Mouse (Mus musculus) hindbrain, embryonic 10.5 days (tissue): ENCODE results near the gene Dram1. TPM values are rescaled to one million over a fixed set of nuclear protein-coding genes. Genes with fewer than 3 reads are reported as not detected.

Source experiments
- DNase-seq: peaks from one replicate; pipeline ENCODE4 v3.0.0-alpha.2; 2017; ENCODE audit warnings: low spot score
- H3K27ac ChIP-seq: fragments of 300-500 bp; sonication (generic); 2 replicates; pipeline ENCODE4 v1.5.1; 2016; ENCODE audit warnings: mild to moderate bottlenecking, moderate library complexity
- H3K27me3 ChIP-seq: fragments of 300-500 bp; sonication (generic); 2 replicates; pipeline ENCODE4 v1.6.1; 2016; ENCODE audit warnings: mild to moderate bottlenecking; ENCODE audit not compliant: poor library complexity, insufficient read depth, severe bottlenecking
- H3K36me3 ChIP-seq: fragments of 300-500 bp; sonication (generic); 2 replicates; pipeline ENCODE4 v1.6.1; 2016; ENCODE audit warnings: mild to moderate bottlenecking, moderate library complexity
- H3K4me1 ChIP-seq: fragments of 300-500 bp; sonication (generic); replicated peaks from 2 replicates; pipeline ENCODE4 v1.6.1; 2016; ENCODE audit warnings: mild to moderate bottlenecking
- H3K4me3 ChIP-seq: fragments of 300-500 bp; sonication (generic); 2 replicates; pipeline ENCODE4 v1.5.1; 2016; ENCODE audit warnings: mild to moderate bottlenecking, moderate library complexity
- H3K9me3 ChIP-seq: fragments of 300-500 bp; sonication (generic); 2 replicates; pipeline ENCODE4 v1.6.1; 2016; ENCODE audit warnings: mild to moderate bottlenecking, moderate library complexity
- WGBS: fragments of 180-500 bp; shearing (Covaris S2); methylation state at CpG from one replicate; pipeline ENCODE4 v1.1.7; 2016; 5-methylcytosine and 5-hydroxymethylcytosine counted together
- polyA plus RNA-seq: library from polyadenylated mRNA; unstranded; fragments of >200 nt; fragmentation: Nextera tagmentation; extraction: Ambion mirVana; gene quantifications from 2 replicates; pipeline ENCODE4 v1.2.1, GENCODE M21; 2016

Dram1 gene
- polyA plus RNA-seq, 1 experiment from 2014 or later, result 0.35 TPM

GRCm38 (mm10) chr10:88327160-88328055, 51.5 kb downstream of the Dram1 start:
- peak; percentile 69 for DNase-seq
- Histone ChIP-seq H3K27ac (no peak overlapping the region; the same call in 1 of the 2 replicates), H3K27me3 (no peaks in the 10 kb centered on the region), H3K4me3 (no peak overlapping the region), H3K9me3 (no peaks in the 10 kb centered on the region), H3K4me1 (no peaks in the 10 kb centered on the region; the same call in 1 of the 2 replicates), H3K36me3 (no peaks in the 10 kb centered on the region)
- 50% methylated on average over 11 of the region's 11 CpGs for WGBS

GRCm38 (mm10) chr10:88321739-88322138, 57.1 kb downstream of the Dram1 start:
- Histone ChIP-seq H3K36me3 (no peaks in the 10 kb centered on the region), H3K4me3 (no peak overlapping the region), H3K4me1 (peaks cover 5% of the 10 kb centered on the region; the same call in 1 of the 2 replicates), H3K27me3 (no peaks in the 10 kb centered on the region), H3K9me3 (no peaks in the 10 kb centered on the region), H3K27ac (no peak overlapping the region)
- no peak for DNase-seq
- 87% methylated on average over 5 of the region's 5 CpGs for WGBS

DNA sequence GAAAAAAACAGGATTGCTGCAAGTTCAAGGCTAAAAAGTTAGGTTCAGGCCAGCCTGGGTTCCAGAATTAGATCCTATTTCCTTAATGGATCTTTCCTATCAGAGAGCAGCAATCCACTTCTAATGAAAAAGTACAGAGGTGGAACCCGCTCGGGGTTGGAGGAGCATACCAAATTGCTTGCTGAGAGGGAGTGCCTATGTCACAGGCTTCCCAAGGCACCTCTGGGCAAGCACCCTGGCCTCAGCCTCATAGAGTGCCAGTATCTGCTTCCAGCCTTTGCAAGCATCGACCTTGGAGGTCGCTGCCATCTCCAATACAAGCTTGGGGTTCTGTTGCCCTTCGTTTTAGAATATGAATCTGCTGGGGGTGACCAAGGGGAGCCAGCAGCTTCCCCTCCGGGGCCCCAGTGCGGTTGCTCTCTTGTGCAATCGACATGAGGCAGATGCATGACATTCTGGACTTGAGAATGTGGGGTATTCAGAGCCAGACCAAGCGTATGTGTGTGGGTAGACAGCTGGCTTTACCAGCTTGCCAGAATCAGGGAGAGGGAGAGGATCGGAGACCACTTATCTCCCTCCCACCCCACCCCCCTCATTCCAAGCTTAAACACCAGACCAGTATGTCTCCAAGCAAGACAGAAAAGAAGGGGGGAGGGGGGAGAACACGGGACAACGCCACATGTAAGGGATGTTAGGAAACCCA, 58.0 kb downstream of the Dram1 start:
- Histone ChIP-seq H3K4me1 (peaks cover 5% of the 10 kb centered on the region; the same call in 1 of the 2 replicates), H3K4me3 (no peak overlapping the region), H3K9me3 (no peaks in the 10 kb centered on the region), H3K27me3 (no peaks in the 10 kb centered on the region), H3K36me3 (no peaks in the 10 kb centered on the region), H3K27ac (no peak overlapping the region)
- DNase-seq, result no peak
- WGBS, result 81% methylated on average over 12 of the region's 12 CpGs

- DNase-seq, result no peak
- H3K4me1 ChIP-seq, result peaks cover 5% of the 10 kb centered on the region; the same call in 1 of the 2 replicates
- H3K36me3 ChIP-seq, result no peaks in the 10 kb centered on the region
- H3K27ac ChIP-seq, result no peak overlapping the region
- WGBS, result 86% methylated on average over 4 of the region's 4 CpGs
- no peaks in the 10 kb centered on the region for H3K9me3 ChIP-seq
- no peak overlapping the region for H3K4me3 ChIP-seq
- H3K27me3 ChIP-seq, result no peaks in the 10 kb centered on the region
These were observed 60.7 kb downstream of the Dram1 start for GRCm38 (mm10) chr10:88318179-88318578.

GRCm38 (mm10) chr10:88317151-88317550, 61.7 kb downstream of the Dram1 start:
- Histone ChIP-seq H3K4me3 (no peak overlapping the region), H3K9me3 (no peaks in the 10 kb centered on the region), H3K36me3 (no peaks in the 10 kb centered on the region), H3K27me3 (no peaks in the 10 kb centered on the region), H3K4me1 (peaks cover 5% of the 10 kb centered on the region; the same call in 1 of the 2 replicates), H3K27ac (no peak overlapping the region)
- WGBS, result 90% methylated on average over 5 of the region's 5 CpGs
- DNase-seq, result no peak

- no peaks in the 10 kb centered on the region for H3K36me3 ChIP-seq
- WGBS, result 91% methylated on average over 5 of the region's 5 CpGs
- H3K27me3 ChIP-seq, result no peaks in the 10 kb centered on the region
- H3K9me3 ChIP-seq, result no peaks in the 10 kb centered on the region
- no peak overlapping the region for H3K4me3 ChIP-seq
- H3K27ac ChIP-seq, result no peak overlapping the region
- H3K4me1 ChIP-seq, result no peaks in the 10 kb centered on the region
- DNase-seq, result no peak
These were observed 64.0 kb downstream of the Dram1 start for GRCm38 (mm10) chr10:88314841-88315240.

DNA sequence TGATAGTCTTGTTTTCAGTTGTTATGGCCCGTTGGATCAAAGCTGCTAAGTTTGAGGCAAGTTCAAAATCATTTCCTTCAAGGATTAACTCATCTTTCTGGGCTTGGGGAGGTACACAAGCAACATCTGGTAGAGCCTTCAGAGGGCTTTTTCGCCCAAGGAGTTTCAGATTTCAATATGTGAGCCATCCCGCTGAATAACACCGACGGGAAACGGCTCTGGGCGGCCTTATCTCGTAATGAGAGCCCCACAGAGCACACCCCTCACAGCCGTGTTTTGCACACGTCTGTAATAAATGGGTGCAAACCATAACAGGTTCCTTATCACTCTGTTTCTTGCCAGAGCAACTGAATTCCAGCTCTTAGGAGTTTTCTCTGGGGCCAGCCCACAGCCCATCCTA, 69.0 kb downstream of the Dram1 start:
- no peaks in the 10 kb centered on the region for H3K27me3 ChIP-seq
- no peak overlapping the region for H3K27ac ChIP-seq
- H3K36me3 ChIP-seq, result no peaks in the 10 kb centered on the region
- H3K4me1 ChIP-seq, result no peaks in the 10 kb centered on the region
- no peak for DNase-seq
- H3K4me3 ChIP-seq, result no peak overlapping the region
- WGBS, result 82% methylated on average over 10 of the region's 10 CpGs
- no peaks in the 10 kb centered on the region for H3K9me3 ChIP-seq

DNA sequence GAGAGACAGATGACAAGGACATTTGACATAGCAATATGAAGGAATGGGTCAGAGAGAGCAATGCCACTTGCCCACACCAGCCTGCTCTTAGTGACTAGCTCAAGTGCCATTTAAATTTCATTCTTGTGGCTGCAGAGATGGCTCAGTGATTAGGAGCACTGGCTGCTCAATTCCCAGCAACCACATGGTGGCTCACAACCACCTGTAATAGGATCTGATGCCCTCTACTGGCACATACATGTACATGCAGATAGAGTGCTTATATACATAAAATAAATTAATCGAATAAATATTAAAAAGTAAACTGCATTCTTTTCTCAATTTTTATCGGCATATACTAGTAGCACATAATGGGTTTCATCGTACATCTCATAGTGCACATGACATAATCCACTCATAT, 72.6 kb downstream of the Dram1 start:
- Histone ChIP-seq H3K36me3 (no peaks in the 10 kb centered on the region), H3K27me3 (no peaks in the 10 kb centered on the region), H3K9me3 (no peaks in the 10 kb centered on the region), H3K4me1 (no peaks in the 10 kb centered on the region), H3K4me3 (no peak overlapping the region), H3K27ac (no peak overlapping the region)
- no peak for DNase-seq
- 92% methylated on average over 3 of the region's 3 CpGs for WGBS

- Histone ChIP-seq H3K27ac (no peak overlapping the region), H3K9me3 (peaks cover under 1% of the 10 kb centered on the region; the same call in 1 of the 2 replicates), H3K4me3 (no peak overlapping the region), H3K4me1 (no peaks in the 10 kb centered on the region), H3K36me3 (no peaks in the 10 kb centered on the region), H3K27me3 (no peaks in the 10 kb centered on the region)
- peak; percentile 72 for DNase-seq
- 7% methylated on average over 4 of the region's 4 CpGs for WGBS
These were observed 74.6 kb downstream of the Dram1 start for GRCm38 (mm10) chr10:88304302-88304701.

DNA sequence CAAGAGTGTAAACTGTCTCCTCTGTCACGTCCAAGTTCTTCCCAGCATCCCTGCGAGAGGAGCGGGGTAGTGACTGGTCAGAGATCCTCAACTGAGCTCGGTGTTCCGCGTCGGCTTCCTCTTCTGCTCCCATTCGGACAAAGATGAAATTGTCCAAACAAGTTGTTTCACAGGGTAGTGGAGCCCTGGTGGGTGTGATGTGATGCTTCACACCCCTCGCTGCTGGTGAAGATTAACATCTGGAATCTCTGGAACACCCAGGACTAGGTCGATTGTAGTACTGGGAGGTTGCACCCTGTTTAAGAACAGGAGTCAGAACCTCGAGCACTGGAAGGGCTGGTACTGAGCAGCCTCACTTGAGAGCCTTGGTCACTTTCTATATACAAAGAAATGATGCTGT, 75.8 kb downstream of the Dram1 start:
- no peak for DNase-seq
- Histone ChIP-seq H3K9me3 (peaks cover 5% of the 10 kb centered on the region; the same call in 1 of the 2 replicates), H3K27me3 (no peaks in the 10 kb centered on the region), H3K27ac (no peak overlapping the region), H3K4me1 (no peaks in the 10 kb centered on the region), H3K4me3 (no peak overlapping the region), H3K36me3 (no peaks in the 10 kb centered on the region)
- 84% methylated on average over 11 of the region's 11 CpGs for WGBS

- no peaks in the 10 kb centered on the region for H3K27me3 ChIP-seq
- H3K4me1 ChIP-seq, result no peaks in the 10 kb centered on the region
- H3K4me3 ChIP-seq, result no peak overlapping the region
- no peaks in the 10 kb centered on the region for H3K36me3 ChIP-seq
- peaks cover 5% of the 10 kb centered on the region; the same call in 1 of the 2 replicates for H3K9me3 ChIP-seq
- WGBS, result 87% methylated on average over 6 of the region's 6 CpGs
- DNase-seq, result no peak
- no peak overlapping the region for H3K27ac ChIP-seq
These were observed 76.9 kb downstream of the Dram1 start for GRCm38 (mm10) chr10:88301802-88302470.

DNA sequence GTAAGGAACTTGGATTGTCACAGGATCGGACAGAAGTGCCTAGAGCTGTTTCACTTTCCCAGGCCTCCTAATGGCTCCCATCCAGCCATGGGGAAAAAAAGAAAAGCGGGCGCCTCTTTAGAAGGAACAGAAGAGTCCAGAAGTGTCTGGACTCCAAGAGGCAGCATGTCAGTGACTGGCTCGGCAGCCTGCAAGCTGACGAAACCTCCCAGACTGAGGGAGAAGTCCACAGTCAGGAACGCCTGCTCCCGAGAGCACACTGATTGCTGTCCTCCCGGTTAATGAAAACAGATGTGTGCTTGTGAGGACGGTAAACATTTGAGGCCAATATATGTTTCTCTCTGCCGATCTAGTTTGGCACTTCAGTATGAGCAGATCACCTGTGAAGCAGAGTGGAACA, 81.9 kb downstream of the Dram1 start:
- WGBS, result 71% methylated on average over 10 of the region's 10 CpGs
- DNase-seq, result no peak
- no peak overlapping the region for H3K4me3 ChIP-seq
- H3K36me3 ChIP-seq, result no peaks in the 10 kb centered on the region
- no peak overlapping the region for H3K27ac ChIP-seq
- H3K9me3 ChIP-seq, result peaks cover 8% of the 10 kb centered on the region; the same call in 1 of the 2 replicates
- H3K27me3 ChIP-seq, result no peaks in the 10 kb centered on the region
- H3K4me1 ChIP-seq, result no peaks in the 10 kb centered on the region
